Mouse (Mus musculus) heart, postnatal 4 days (tissue): Measurements from ENCODE around the gene C1qc. TPM values are rescaled to one million over a fixed set of nuclear protein-coding genes. Genes with fewer than 3 reads are reported as not detected.

ENCODE experiments used
- DNase-seq: peaks from one replicate; pipeline ENCODE4 v3.0.0; 2021
- total RNA-seq, 2 experiments: library from RNA; stranded (reverse); gene quantifications; 2 replicates each; pipeline ENCODE4 v1.2.3; 2021

The C1qc gene
- total RNA-seq, 2 experiments from 2014 or later = 11.5 to 13.8 TPM

DNA sequence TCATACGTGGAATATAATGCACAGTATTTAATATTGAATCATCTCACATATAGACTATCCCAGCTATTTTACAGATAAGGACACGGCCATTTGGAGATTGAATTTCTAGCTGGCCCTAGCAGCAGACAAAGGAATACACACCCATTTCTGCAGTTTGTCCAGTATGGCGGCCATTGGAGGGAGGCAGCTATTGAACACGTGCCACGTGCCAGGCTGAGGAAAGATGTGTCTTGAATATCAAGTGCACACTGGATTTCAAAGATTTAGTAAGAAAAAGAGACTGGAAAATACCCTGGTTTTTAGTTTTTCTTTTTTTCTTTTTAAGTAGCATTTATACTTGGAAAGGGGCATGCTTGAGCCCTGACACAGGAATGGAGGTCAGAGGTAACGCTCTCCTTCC, 45.7 kb downstream of the C1qc start:
- DNase-seq = no peak

DNA sequence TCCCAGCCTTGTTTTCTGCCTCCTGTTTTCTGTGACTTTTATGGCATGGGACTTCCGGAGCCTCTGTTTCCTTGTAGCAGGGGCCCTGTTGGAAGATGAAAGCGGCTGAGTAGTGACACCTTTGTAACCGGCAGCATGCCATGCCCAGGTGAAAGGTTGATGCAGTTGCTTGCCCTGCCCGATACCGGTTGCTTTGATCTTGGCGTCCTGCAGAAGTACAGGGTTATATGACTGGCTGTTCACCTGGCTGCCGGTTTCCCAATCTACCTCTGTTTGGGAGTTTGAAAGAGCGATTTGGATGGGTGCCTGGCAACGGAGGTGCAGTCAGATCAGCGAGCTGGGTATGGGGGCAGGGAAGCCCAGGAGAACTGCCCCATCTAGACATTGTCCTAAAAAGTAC, 50.1 kb downstream of the C1qc start:
- DNase-seq = no peak

DNA sequence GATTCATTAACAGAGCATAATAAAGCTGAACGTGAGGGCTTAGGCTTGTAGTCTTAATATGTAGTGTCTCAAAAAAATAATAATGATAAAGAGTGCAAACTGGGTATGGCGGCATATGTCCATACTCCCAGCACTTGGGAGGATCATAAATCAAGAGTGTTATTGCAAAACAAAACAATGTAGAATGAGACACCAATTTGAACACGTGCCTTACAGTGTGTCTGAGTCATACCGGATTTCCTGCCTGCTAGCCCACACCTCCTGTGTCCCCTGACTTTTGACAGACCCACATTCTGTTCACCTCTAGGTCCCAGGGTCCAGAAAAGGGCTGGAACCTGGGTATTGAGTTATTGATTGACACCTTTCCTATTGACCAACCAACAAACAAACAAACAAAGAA, 50.8 kb downstream of the C1qc start:
- DNase-seq = no peak

DNA sequence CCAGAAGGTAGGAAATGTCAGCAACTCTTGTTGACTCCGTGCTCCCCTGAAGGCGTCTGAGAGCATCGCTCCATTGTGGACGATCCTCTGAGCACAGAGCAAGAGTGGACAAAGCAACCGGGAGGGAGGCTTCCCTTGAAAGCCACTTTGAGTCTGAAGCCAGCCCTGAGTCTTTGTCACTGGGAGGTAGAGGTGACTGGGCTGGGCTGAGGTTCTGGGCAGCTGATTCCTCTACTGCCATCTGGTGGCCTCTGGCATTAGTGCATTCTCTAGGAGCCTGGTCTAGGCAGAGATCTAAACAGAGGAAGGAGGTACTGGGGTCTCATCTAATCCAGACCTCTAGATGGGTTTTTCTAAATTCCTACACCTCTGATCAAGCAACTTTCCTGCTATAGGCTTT, 51.8 kb downstream of the C1qc start:
- DNase-seq = peak; percentile 90

Other genes with a start within 250 kb of the C1qc start
- gene Ephb2, start 57.1 kb downstream of the C1qc start, total RNA-seq = 1 to 10 TPM; 1.9 to 2.3 TPM
- gene C1qb, start 6.9 kb downstream of the C1qc start, total RNA-seq = 10 to 100 TPM; 14.6 to 17.9 TPM
- gene C1qa, start 5.7 kb upstream of the C1qc start, total RNA-seq = 10 to 100 TPM; 14.5 to 14.7 TPM
- not detected for gene Epha8, start 63.8 kb upstream of the C1qc start, total RNA-seq
- 1 to 10 TPM; 4.3 to 6.6 TPM for gene Zbtb40, start 155.7 kb upstream of the C1qc start, total RNA-seq